ENCODE assay signal across 18 mouse cellular contexts in the genomic region with DNA sequence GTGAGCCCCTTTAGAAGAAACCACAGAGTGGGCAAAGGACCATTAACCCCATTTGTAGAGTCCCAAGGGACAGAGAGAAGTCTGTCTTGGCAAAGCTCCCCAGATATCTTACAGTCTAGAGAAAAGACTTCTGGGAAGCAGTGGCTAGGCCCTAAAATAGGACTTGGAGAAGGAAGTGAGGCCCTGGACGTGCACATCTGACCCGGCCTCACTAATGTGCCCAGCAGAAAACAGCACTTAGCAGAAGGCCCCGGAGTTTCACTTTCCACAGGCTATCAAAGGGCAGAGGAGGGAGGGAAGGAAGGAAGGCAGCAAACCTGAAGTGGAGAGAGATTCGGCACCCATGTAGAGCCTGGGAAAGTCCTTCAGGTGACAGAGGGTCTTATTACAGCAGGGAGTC. TPM values are rescaled to one million over a fixed set of nuclear protein-coding genes. Genes with fewer than 3 reads are reported as not detected.
DNase-seq lines count a peak whose midpoint lies in the region; TF ChIP-seq lines count a peak whose summit lies in the region.
"Had no signal": no experiment of that assay in that cellular context is flagged by ENCODE, and none has a peak within 500 bp of the region (broad histone marks: within the 10 kb centered on the region; RNA-seq: fewer than 3 reads in every experiment).

No protein-coding gene starts in this region.

- TF ChIP-seq RAD21 in CH12.LX (IDR thresholded peaks at IDR 0.05; ENCODE audit: low read depth, low read length): no peak

- peaks cover 19% of the 10 kb centered on the region for H3K4me1 ChIP-seq in heart, embryonic 10.5 days
- H3K4me1 ChIP-seq in CH12.LX (ENCODE audit: control insufficient read depth in 1 of 2, insufficient read depth in 2 of 2): peaks cover 10 to 66% of the 10 kb centered on the region in 2 experiments
- H3K4me1 ChIP-seq: embryonic facial prominence, embryonic 12.5 days; liver, embryonic 15.5 days had no signal

- peak overlapping the region; percentile 9; the same call in 1 of the 2 replicates for H3K4me2 ChIP-seq in CH12.LX (ENCODE audit: insufficient read depth, low read depth, poor library complexity, severe bottlenecking)
- H3K4me2 ChIP-seq: embryonic facial prominence, embryonic 12.5 days; liver, embryonic 15.5 days had no signal

- no peak overlapping the region for H3K27ac ChIP-seq in heart, embryonic 10.5 days
- H3K27ac ChIP-seq in CH12.LX (ENCODE audit: insufficient read depth, low read depth): no peak overlapping the region
- H3K27ac ChIP-seq: embryonic facial prominence, embryonic 12.5 days; hindbrain, postnatal 0 days; liver, embryonic 15.5 days had no signal

- no peaks in the 10 kb centered on the region for H3K36me3 ChIP-seq in heart, embryonic 10.5 days
- H3K36me3 ChIP-seq in CH12.LX (replicated peaks in 1 of 2; ENCODE audit: control insufficient read depth in 1 of 2, insufficient read depth in 1 of 2, low read length in 1 of 2): no peaks in the 10 kb centered on the region
- H3K36me3 ChIP-seq: embryonic facial prominence, embryonic 12.5 days; liver, embryonic 15.5 days had no signal

- dilution Hi-C loops in CH12.LX (cut with MboI; ENCODE audit: extremely low pct_ligation_motif_present, extremely low pct_unique_long_range_greater_than_20kb, low sequenced_read_pairs): no loop called here

- H3K4me3 ChIP-seq in heart, embryonic 10.5 days: no peak overlapping the region
- no peak overlapping the region for H3K4me3 ChIP-seq in CH12.LX (replicated peaks in 1 of 3; ENCODE audit: low read depth in 2 of 3, low read length in 2 of 3, poor library complexity in 1 of 3)
- H3K4me3 ChIP-seq: embryonic facial prominence, embryonic 12.5 days; liver, embryonic 15.5 days had no signal

- TF ChIP-seq CTCF in CH12.LX (conservative IDR thresholded peaks at IDR 0.05 in 1 of 2, IDR thresholded peaks at IDR 0.05 in 1 of 2; ENCODE audit: low read depth in 2 of 2, low read length in 2 of 2): no peak

- no peak for TF ChIP-seq POLR2A in CH12.LX (IDR thresholded peaks at IDR 0.05; ENCODE audit: low read depth, low read length)

- TF ChIP-seq EP300 in CH12.LX (IDR thresholded peaks at IDR 0.05; ENCODE audit: low read length): no peak

- WGBS in heart, embryonic 10.5 days: 65% methylated on average over 4 of the region's 4 CpGs

- H3K27me3 ChIP-seq in heart, embryonic 10.5 days (ENCODE audit: insufficient read depth, poor library complexity, severe bottlenecking): no peaks in the 10 kb centered on the region
- H3K27me3 ChIP-seq in CH12.LX (replicated peaks): no peaks in the 10 kb centered on the region
- H3K27me3 ChIP-seq: embryonic facial prominence, embryonic 12.5 days; liver, embryonic 15.5 days had no signal

- peak overlapping the region; percentile 34; the same call in 1 of the 2 replicates for H3K9ac ChIP-seq in CH12.LX (ENCODE audit: insufficient read depth, low read depth)
- H3K9ac ChIP-seq: embryonic facial prominence, embryonic 12.5 days; liver, embryonic 15.5 days had no signal

- no peaks in the 10 kb centered on the region for H3K79me2 ChIP-seq in CH12.LX (replicated peaks; ENCODE audit: control insufficient read depth, extremely low read depth, insufficient read depth, poor library complexity, severe bottlenecking)

- DNase-seq in adrenal gland, adult 2 months: peak; percentile 15
- no peak for DNase-seq in adrenal gland, adult 8-10 months
- DNase-seq in heart, postnatal 10 days: peak; percentile 22 to 30
- DNase-seq in heart, embryonic 10.5 days (ENCODE audit: low spot score): no peak
- DNase-seq in CH12.LX (ENCODE audit: extremely low read depth): no peak
- DNase-seq in heart, postnatal 14 days: peak; percentile 13 to 25
- DNase-seq in spleen, postnatal 4 days (ENCODE audit: low spot score in 2 of 2): no peak
- DNase-seq in urinary bladder, adult 2 months (ENCODE audit: low spot score): no peak
- DNase-seq: adrenal gland, postnatal 10 days; cerebellum, adult 2 months; gastrocnemius, postnatal 14 days; kidney, adult 11 months; lung, postnatal 10 days; right cerebral cortex, adult 18-20 months; thymus, adult 18-20 months had no signal

- no peaks in the 10 kb centered on the region for H3K9me3 ChIP-seq in heart, embryonic 10.5 days
- no peaks in the 10 kb centered on the region for H3K9me3 ChIP-seq in CH12.LX (replicated peaks; ENCODE audit: low read length)
- H3K9me3 ChIP-seq: embryonic facial prominence, embryonic 12.5 days; liver, embryonic 15.5 days had no signal

- intact Hi-C loops in heart, postnatal 10 days (cut with DNase I): no loop called here
- intact Hi-C loops in heart, postnatal 14 days (cut with DNase I): no loop called here

- in situ Hi-C loops in CH12.LX (cut with MboI; ENCODE audit: low pct_ligation_motif_present, low pct_unique_long_range_greater_than_20kb, low sequenced_read_pairs): loop anchor here (10.0 kb wide), 1 partner anchor 46 kb away; no protein-coding TSS in a partner anchor

TF ChIP-seq in CH12.LX, 34 proteins besides CTCF, POLR2A, EP300 and RAD21:
- no peak for TF ChIP-seq NRF1 (IDR thresholded peaks at IDR 0.05; ENCODE audit: low read depth, low read length)
- no peak for TF ChIP-seq E2F4 (IDR thresholded peaks at IDR 0.05; ENCODE audit: insufficient replicate concordance, low read depth, low read length)
- TF ChIP-seq IRF4 (IDR thresholded peaks at IDR 0.05; ENCODE audit: low read depth, low read length): peak; percentile 34; the same call in 1 of the 2 replicates

RNA-seq across cellular contexts. Expression of a gene that starts 2.2 kb away (rescaled TPM):
- under 1 TPM; 0.03 to 0.06 TPM for total RNA-seq in adrenal gland, adult 2 months (2021)
- polyA plus RNA-seq in adrenal gland, adult 2 months (2012; rRNA removed): under 0.01 TPM in 1 of 2 replicates, not detected in the other
- under 1 TPM; 0.03 to 0.12 (median 0.08) TPM for total RNA-seq in adrenal gland, adult 8-10 months (2022)
- total RNA-seq in heart, postnatal 10 days (2021): under 1 TPM; 0.02 TPM
- 0.04 and 0.14 TPM in 2 replicates for polyA plus RNA-seq in heart, embryonic 10.5 days (2016; fragmentation: Nextera tagmentation; extraction: Ambion mirVana)
- total RNA-seq in CH12.LX (2012; rRNA removed) (0.04 TPM in 2 replicates), CH12.LX (2014; rRNA removed) (0.01 TPM in 2 replicates)
- polyA plus RNA-seq in CH12.LX (2012; ENCODE audit: insufficient read length, low read depth): 0.01 TPM in 2 replicates
- total RNA-seq in heart, postnatal 14 days (2021): under 1 TPM; 0.02 to 0.05 TPM
- polyA plus RNA-seq in urinary bladder, adult 2 months (2012; rRNA removed): 0.01 and 0.03 TPM in 2 replicates

RNA-seq across cellular contexts. Expression of a gene that starts 45.2 kb away (rescaled TPM):
- total RNA-seq in adrenal gland, adult 2 months (2021): 1 to 10 TPM; 3.9 to 7.4 TPM
- polyA plus RNA-seq in adrenal gland, adult 2 months (2012; rRNA removed): 2.3 TPM in 2 replicates
- 1 to 10 TPM; 4.6 to 6.2 (median 5.8) TPM for total RNA-seq in adrenal gland, adult 8-10 months (2022)
- total RNA-seq in heart, postnatal 10 days (2021): 1 to 10 TPM; 5.0 to 6.5 TPM
- polyA plus RNA-seq in heart, embryonic 10.5 days (2016; fragmentation: Nextera tagmentation; extraction: Ambion mirVana): 5.5 and 7.2 TPM in 2 replicates
- total RNA-seq in CH12.LX (2012; rRNA removed) (29.0 and 32.3 TPM in 2 replicates), CH12.LX (2014; rRNA removed) (13.5 and 17.3 TPM in 2 replicates)
- polyA plus RNA-seq in CH12.LX (2012; ENCODE audit: insufficient read length, low read depth): 69.0 and 74.9 TPM in 2 replicates
- 1 to 10 TPM; 7.7 TPM for total RNA-seq in heart, postnatal 14 days (2021)
- polyA plus RNA-seq in urinary bladder, adult 2 months (2012; rRNA removed): 9.0 and 11.9 TPM in 2 replicates

Comparison
In these comparisons a context has a peak if more than half of its experiments do, and no peak if none do; other contexts are left out.
1. DNase-seq: peak in adrenal gland, adult 2 months (single experiment), heart, postnatal 10 days (2 of 2) and heart, postnatal 14 days (2 of 2); none in adrenal gland, adult 8-10 months (single experiment), heart, embryonic 10.5 days (single experiment), CH12.LX (single experiment), spleen, postnatal 4 days (0 of 2) and urinary bladder, adult 2 months (single experiment).